Mouse (Mus musculus) ES-Bruce4 (cell line): ENCODE measurements around the gene Pigp. TPM values are rescaled to one million over a fixed set of nuclear protein-coding genes. Genes with fewer than 3 reads are reported as not detected.

Experiments used
- H3K27ac ChIP-seq: 2 replicates; pipeline ENCODE4 v1.5.1; 2012; ENCODE audit warnings: low read length, inconsistent platforms; ENCODE audit not compliant: insufficient read depth
- H3K27me3 ChIP-seq: 2 replicates; pipeline ENCODE4 v1.6.1; 2012; ENCODE audit warnings: mild to moderate bottlenecking, low read length, inconsistent platforms; ENCODE audit not compliant: control insufficient read depth, poor library complexity, insufficient read depth, severe bottlenecking
- H3K36me3 ChIP-seq: 2 replicates; pipeline ENCODE4 v1.6.1; 2012; ENCODE audit warnings: inconsistent platforms, mild to moderate bottlenecking, low read length, moderate library complexity; ENCODE audit not compliant: control insufficient read depth, poor library complexity, insufficient read depth, severe bottlenecking
- H3K4me1 ChIP-seq: one replicate; pipeline ENCODE4 v1.8.1; 2011; ENCODE audit warnings: low read length; ENCODE audit not compliant: control insufficient read depth, insufficient read depth
- H3K4me3 ChIP-seq: 2 replicates; pipeline ENCODE4 v1.5.1; 2011; ENCODE audit warnings: low read depth, mild to moderate bottlenecking, low read length
- H3K9ac ChIP-seq: 2 replicates; pipeline ENCODE4 v1.6.1; 2012; ENCODE audit warnings: low read depth, mild to moderate bottlenecking, inconsistent platforms; ENCODE audit not compliant: poor library complexity, severe bottlenecking
- H3K9me3 ChIP-seq: replicated peaks from 2 replicates; pipeline ENCODE4 v1.6.1; 2012; ENCODE audit warnings: mild to moderate bottlenecking, low read length, inconsistent platforms; ENCODE audit not compliant: control insufficient read depth, poor library complexity, insufficient read depth, severe bottlenecking
- CTCF ChIP-seq: IDR thresholded peaks from one replicate; pipeline ENCODE4 v1.8.1; 2011; ENCODE audit warnings: low read depth, low read length
- EP300 ChIP-seq: IDR thresholded peaks from 2 replicates; pipeline ENCODE4 v1.6.1; 2011; ENCODE audit warnings: low read depth, low read length; ENCODE audit not compliant: insufficient read depth
- POLR2A ChIP-seq: IDR thresholded peaks from one replicate; pipeline ENCODE4 v1.8.1; 2011; ENCODE audit warnings: low read length; ENCODE audit not compliant: insufficient read depth
- polyA plus RNA-seq: library from polyadenylated mRNA; stranded (reverse); fragments of >200 nt; gene quantifications from 2 replicates; pipeline ENCODE4 v1.2.4, GENCODE M21; 2011; ENCODE audit warnings: low read depth; ENCODE audit not compliant: missing spikeins, insufficient read depth, insufficient read length

The Pigp gene
- polyA plus RNA-seq, 1 experiment: 65.3 TPM

DNA sequence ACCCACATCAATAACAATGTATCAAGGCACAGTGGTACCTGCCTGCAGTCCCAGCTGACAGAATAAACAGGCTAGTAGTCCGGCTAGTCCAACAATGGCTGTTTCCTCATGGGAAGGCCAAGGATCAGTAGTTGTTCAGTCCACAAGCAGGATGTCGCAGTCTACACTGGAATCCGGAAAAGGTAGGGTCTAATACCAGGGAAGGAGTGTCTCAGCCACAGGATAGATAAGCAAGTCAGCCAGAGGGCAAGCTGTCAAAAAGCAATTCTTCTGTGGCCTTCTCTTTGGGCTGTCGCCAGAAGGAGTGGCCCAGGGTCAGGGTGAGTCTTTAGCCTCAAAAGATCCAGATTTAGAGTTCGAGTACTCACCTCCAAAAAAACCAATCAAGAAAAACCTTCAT lies 53.9 kb downstream of the Pigp start:
- no peaks in the 10 kb centered on the region for H3K36me3 ChIP-seq
- H3K27me3 ChIP-seq: 0 out of 2 replicates have a peak, but pooled peaks cover 1% of the 10 kb centered on the region
- no peak overlapping the region for H3K9ac ChIP-seq
- H3K4me3 ChIP-seq: no peak overlapping the region
- H3K27ac ChIP-seq: no peak overlapping the region
- TF ChIP-seq CTCF (no peak), EP300 (no peak), POLR2A (no peak)
- H3K4me1 ChIP-seq: peaks cover 2% of the 10 kb centered on the region
- no peaks in the 10 kb centered on the region for H3K9me3 ChIP-seq

DNA sequence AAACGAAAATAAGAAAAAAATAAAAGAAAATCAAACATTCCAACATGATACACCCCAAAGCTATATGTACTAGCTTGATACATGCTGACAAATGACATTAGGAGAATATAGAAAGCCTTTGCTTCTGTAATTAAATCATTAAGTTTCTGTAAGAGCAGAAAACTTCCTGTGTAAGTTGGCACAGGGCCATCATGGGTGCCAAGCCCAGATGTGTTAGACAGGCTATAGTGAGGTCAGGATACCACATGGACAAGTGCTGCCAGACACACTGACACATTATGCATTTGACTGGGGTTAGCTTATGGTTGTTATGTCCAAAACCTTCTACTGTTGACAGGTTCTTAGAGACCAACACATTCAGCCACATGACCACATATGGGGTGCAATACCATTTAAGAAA lies 56.4 kb downstream of the Pigp start:
- H3K27ac ChIP-seq: no peak overlapping the region
- H3K36me3 ChIP-seq: no peaks in the 10 kb centered on the region
- no peaks in the 10 kb centered on the region for H3K9me3 ChIP-seq
- TF ChIP-seq EP300 (no peak), POLR2A (no peak), CTCF (no peak)
- H3K9ac ChIP-seq: no peak overlapping the region
- 0 out of 2 replicates have a peak, but pooled peaks cover 1% of the 10 kb centered on the region for H3K27me3 ChIP-seq
- H3K4me1 ChIP-seq: peaks cover 2% of the 10 kb centered on the region
- H3K4me3 ChIP-seq: no peak overlapping the region

DNA sequence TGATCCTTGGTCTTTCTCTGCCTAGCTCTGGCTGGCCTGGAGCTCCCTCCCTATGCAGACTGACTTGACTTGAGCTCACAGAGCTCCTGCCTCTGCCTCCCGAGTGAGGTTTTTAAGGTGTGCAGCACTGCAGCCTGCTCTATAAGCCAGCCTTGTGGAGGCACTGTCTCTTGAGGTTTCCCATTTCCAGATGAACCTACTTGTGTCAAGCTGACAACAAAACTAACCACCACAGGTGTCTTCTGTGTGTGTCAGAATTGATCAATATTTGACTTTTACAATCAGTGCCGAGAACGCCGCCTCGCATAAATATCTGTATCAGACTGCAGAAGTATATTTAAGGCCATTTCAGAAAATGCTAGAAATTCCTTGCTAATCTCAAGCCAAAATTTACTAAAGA lies 57.0 kb downstream of the Pigp start:
- no peak overlapping the region for H3K4me3 ChIP-seq
- 0 out of 2 replicates have a peak, but pooled peaks cover 1% of the 10 kb centered on the region for H3K27me3 ChIP-seq
- no peak overlapping the region for H3K27ac ChIP-seq
- no peaks in the 10 kb centered on the region for H3K36me3 ChIP-seq
- H3K9ac ChIP-seq: no peak overlapping the region
- peaks cover 2% of the 10 kb centered on the region for H3K4me1 ChIP-seq
- H3K9me3 ChIP-seq: no peaks in the 10 kb centered on the region
- no peak for TF ChIP-seq EP300
- no peak for TF ChIP-seq CTCF
- TF ChIP-seq POLR2A: no peak

DNA sequence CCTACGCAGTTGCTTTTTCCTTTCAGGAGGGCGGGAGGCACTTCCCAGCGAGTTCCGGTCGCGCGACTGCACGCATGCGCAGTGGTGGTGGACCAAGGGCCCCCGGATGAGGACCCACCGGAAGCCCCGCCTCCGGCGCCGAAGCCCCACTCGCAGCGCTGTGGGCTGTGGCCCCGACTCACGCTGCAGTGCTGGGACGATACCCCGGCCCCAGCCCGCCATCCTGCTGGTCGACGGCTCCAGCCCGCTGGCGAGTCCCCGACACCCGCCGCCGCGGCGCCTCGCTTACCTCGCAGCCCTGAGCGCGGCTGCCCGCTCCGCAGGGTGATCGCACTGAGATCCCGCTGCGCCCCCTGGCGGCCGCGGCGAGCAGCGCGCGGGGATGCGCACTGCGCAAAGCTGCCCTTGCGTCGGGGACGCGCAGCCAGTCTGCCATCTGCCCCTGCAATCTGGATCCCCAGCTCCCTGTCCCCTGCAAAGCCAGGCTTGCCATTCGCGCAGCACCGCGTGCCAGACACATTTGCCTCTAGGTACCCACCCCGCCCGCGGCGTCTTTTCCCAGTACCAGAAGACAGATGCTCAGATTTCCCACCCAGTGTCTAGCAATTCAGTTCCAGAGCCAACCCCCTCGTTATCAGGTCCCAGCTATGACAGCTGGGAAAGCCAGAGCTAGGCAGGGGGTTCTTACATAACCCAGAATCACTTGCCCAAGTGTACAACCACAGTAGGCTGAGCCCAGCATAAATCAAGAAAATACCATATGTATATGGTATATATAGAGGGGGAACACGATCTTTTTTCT lies 58.2 kb downstream of the Pigp start, which contains the start of gene Hlcs:
Gene Hlcs, minus strand, starts transcription at position 343 of the 802 bp plus-strand sequence.
- Histone ChIP-seq H3K9ac (peak within 1 kb of the TSS; percentile 88), H3K36me3 (no peaks in the 10 kb centered on the region), H3K27ac (peak within 1 kb of the TSS; percentile 65), H3K27me3 (no peaks in the 10 kb centered on the region), H3K4me3 (peak within 1 kb of the TSS; percentile 93), H3K4me1 (peaks cover 2% of the 10 kb centered on the region), H3K9me3 (no peaks in the 10 kb centered on the region)
- TF ChIP-seq CTCF (peak; percentile 79), EP300 (no peak)

DNA sequence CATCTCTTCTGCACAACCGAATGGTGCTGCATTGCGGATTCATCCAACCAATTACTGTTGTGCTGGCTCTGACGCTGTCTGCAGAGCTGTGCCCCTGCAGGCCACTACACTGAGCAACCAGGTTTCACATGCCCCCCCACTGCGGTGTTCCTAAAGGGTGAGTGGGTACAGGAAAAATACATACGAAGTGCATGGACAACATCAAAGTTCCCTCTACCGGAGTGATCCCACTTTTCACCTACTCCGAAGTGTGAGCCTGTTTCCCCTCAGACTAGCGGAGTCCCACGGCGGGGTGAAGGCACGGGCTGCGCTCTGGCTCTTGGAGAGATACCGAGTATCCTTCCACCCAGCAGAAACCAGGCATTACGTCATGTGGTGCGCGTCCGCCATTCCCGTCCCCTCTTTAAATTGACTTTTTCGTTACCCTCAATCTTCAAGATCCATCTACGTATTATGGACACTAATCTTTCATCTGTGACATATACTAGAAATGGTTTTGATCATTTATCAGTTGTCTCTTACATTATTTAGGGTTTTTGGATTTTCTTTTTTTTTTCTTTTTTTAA lies 58.9 kb downstream of the Pigp start:
- H3K9ac ChIP-seq: peak overlapping the region; percentile 76
- H3K4me1 ChIP-seq: peaks cover 2% of the 10 kb centered on the region
- TF ChIP-seq EP300: no peak
- TF ChIP-seq POLR2A: no peak
- TF ChIP-seq CTCF: no peak
- peak overlapping the region; percentile 93 for H3K4me3 ChIP-seq
- peak overlapping the region; percentile 34 for H3K27ac ChIP-seq
- no peaks in the 10 kb centered on the region for H3K9me3 ChIP-seq
- H3K27me3 ChIP-seq: no peaks in the 10 kb centered on the region
- no peaks in the 10 kb centered on the region for H3K36me3 ChIP-seq

DNA sequence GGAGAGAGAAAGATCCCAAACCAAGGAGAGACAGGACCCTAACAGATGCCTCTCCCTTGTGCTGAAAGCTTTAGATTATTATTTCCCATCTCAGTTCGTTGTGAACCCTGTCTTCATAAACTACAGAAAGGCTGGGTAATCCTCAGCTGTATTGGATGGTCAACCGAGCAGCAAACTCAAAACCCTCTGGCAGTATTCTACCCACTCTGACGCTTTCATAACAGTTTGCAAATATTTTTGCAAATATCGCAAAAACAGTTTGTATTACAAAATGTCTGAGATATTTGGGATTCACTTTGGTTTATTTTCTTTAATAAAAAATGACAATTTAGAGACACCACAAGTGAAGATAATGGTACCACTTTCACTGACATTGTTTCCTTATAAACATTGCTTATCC lies 59.7 kb downstream of the Pigp start:
- Histone ChIP-seq H3K9ac (no peak overlapping the region), H3K4me1 (peaks cover 2% of the 10 kb centered on the region), H3K27me3 (no peaks in the 10 kb centered on the region), H3K4me3 (no peak overlapping the region), H3K36me3 (no peaks in the 10 kb centered on the region), H3K9me3 (no peaks in the 10 kb centered on the region), H3K27ac (no peak overlapping the region)
- no peak for TF ChIP-seq POLR2A
- no peak for TF ChIP-seq EP300
